Comparison of ENCODE assay signal across 9 mouse cellular contexts in the genomic region with DNA sequence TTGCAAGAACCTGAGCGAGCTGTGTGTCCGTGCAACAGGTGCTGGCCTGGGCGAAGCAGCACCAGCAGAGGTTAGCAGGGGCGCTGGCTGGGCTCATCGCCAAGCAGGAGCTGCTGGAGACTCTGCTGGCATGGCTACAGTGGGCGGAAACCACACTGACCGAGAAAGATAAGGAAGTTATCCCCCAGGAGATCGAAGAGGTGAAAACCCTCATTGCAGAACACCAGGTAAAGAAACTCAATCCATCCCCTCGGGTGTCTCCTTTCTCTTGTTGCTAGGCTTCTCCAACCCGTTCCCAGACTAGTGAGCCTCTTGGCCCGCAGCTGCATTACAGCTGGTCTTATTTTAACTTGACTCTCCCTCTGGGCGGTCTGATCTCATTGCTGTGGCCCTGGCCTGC.
DNase-seq lines count a peak whose midpoint lies in the region; ATAC-seq and TF ChIP-seq lines count a peak whose summit lies in the region.
"Had no signal": no experiment of that assay in that cellular context is flagged by ENCODE, and none has a peak within 500 bp of the region (broad histone marks: within the 10 kb centered on the region; RNA-seq: fewer than 3 reads in every experiment).

No protein-coding gene starts in this region.

- 0 out of 2 replicates have a peak, but pooled peaks cover 6% of the 10 kb centered on the region for H3K9me3 ChIP-seq in liver, embryonic 12.5 days (replicated peaks)

- no peak overlapping the region for H3K4me2 ChIP-seq in liver, embryonic 12.5 days
- H3K4me2 ChIP-seq: midbrain, embryonic 11.5 days had no signal

- peaks cover 24% of the 10 kb centered on the region; the same call in 1 of the 2 replicates for H3K4me1 ChIP-seq in liver, embryonic 12.5 days
- H3K4me1 ChIP-seq in small intestine, adult 2 months (ENCODE audit: control insufficient read depth, insufficient read depth, insufficient read length, low read length) = no peaks in the 10 kb centered on the region; the same call in 1 of the 2 replicates

- H3K4me3 ChIP-seq in liver, embryonic 12.5 days = no peak overlapping the region
- no peak overlapping the region for H3K4me3 ChIP-seq in small intestine, adult 2 months (ENCODE audit: low read depth, low read length)

- ATAC-seq in liver, embryonic 12.5 days = no peak
- no peak for ATAC-seq in activated CD4-positive, CD25-positive, alpha-beta regulatory T cell, adult 4 months

- no peak for TF ChIP-seq POLR2A in small intestine, adult 2 months (IDR thresholded peaks at IDR 0.05; ENCODE audit: low read depth, low read length)

- intact Hi-C loops in gastrocnemius, postnatal 14 days (cut with DNase I; ENCODE audit: low total_unique reads) = no loop called here
- intact Hi-C loops in heart, postnatal 10 days (cut with DNase I) = no loop called here

- H3K36me3 ChIP-seq in liver, embryonic 12.5 days = peaks cover 32% of the 10 kb centered on the region
- peaks cover 37% of the 10 kb centered on the region for H3K36me3 ChIP-seq in small intestine, adult 2 months (ENCODE audit: control insufficient read depth, insufficient read depth, low read length)

- no peaks in the 10 kb centered on the region for H3K27me3 ChIP-seq in liver, embryonic 12.5 days (replicated peaks)
- H3K27me3 ChIP-seq in small intestine, adult 2 months (ENCODE audit: control insufficient read depth, insufficient read depth, low read length) = no peaks in the 10 kb centered on the region

- peak; percentile 31 for DNase-seq in liver
- peak; percentile 59 for DNase-seq in gastrocnemius, postnatal 14 days
- DNase-seq in heart, postnatal 10 days = peak; percentile 77 to 83
- no peak for DNase-seq in natural killer cell, adult 2 months (ENCODE audit: low spot score in 2 of 2)
- DNase-seq: kidney, adult 9 months had no signal

- no peak for TF ChIP-seq CTCF in small intestine, adult 2 months (IDR thresholded peaks at IDR 0.05; ENCODE audit: extremely low read depth, insufficient read length, insufficient replicate concordance, low read depth, low read length)

- no peak overlapping the region for H3K27ac ChIP-seq in liver, embryonic 12.5 days
- 0 out of 2 replicates have a peak overlapping the region, but pooled peaks have one; percentile 14 for H3K27ac ChIP-seq in small intestine, adult 2 months (ENCODE audit: insufficient read depth, low read depth, low read length)

- H3K9ac ChIP-seq in liver, embryonic 12.5 days = no peak overlapping the region

- WGBS in liver, embryonic 12.5 days (ENCODE audit: insufficient replicate concordance) = 61% methylated on average over 12 of the region's 12 CpGs
- WGBS in small intestine, adult 2 months = 54% methylated on average over 12 of the region's 12 CpGs

Comparison
In these comparisons a context has a peak if more than half of its experiments do, and no peak if none do; other contexts are left out.
1. DNase-seq: peak in liver (single experiment), gastrocnemius, postnatal 14 days (single experiment) and heart, postnatal 10 days (2 of 2); none in natural killer cell, adult 2 months (0 of 2).